ENCODE assay signal across 32 mouse cellular contexts in the genomic region with DNA sequence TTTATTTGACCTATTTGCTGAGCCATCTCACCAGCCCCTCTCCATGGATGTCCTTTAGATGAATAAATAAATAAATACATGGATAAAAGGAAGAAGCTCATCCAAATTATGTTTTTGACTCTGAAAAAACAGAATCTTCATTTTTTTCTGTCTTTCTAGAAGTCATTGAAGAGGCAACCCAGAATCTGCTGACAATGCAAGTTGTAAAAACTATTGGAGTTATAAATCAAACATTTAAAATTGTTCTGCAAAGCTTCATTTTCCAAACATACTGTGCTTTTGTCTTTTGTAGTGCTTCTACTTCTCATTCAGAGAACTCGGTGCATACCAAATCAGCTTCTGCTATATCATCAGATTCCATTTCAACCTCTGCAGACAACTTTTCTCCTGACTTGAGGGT.
"Had no signal": no experiment of that assay in that cellular context is flagged by ENCODE, and none has a peak within 500 bp of the region (broad histone marks: within the 10 kb centered on the region; RNA-seq: fewer than 3 reads in every experiment).

No protein-coding gene starts in this region.

- ATAC-seq: liver, embryonic 12.5 days; liver, postnatal 0 days; lung, postnatal 0 days; midbrain, embryonic 13.5 days; midbrain, embryonic 15.5 days; midbrain, embryonic 16.5 days had no signal

- H3K4me2 ChIP-seq: limb, embryonic 12.5 days; limb, embryonic 13.5 days; limb, embryonic 15.5 days; liver, embryonic 11.5 days; liver, embryonic 12.5 days; liver, embryonic 13.5 days; liver, embryonic 15.5 days; lung, embryonic 14.5 days; lung, embryonic 15.5 days; midbrain, embryonic 11.5 days; midbrain, embryonic 12.5 days; midbrain, embryonic 13.5 days; midbrain, embryonic 15.5 days; neural tube, embryonic 12.5 days had no signal

- H3K4me3 ChIP-seq: limb, embryonic 10.5 days; limb, embryonic 12.5 days; limb, embryonic 13.5 days; limb, embryonic 15.5 days; liver, embryonic 12.5 days; liver, embryonic 13.5 days; liver, embryonic 15.5 days; lung, embryonic 15.5 days; megakaryocyte, embryonic 14.5 days; midbrain, embryonic 10.5 days; midbrain, embryonic 12.5 days; midbrain, embryonic 13.5 days; midbrain, embryonic 15.5 days; myocyte; neural tube, embryonic 12.5 days had no signal

- H3K27ac ChIP-seq: limb, embryonic 10.5 days; limb, embryonic 12.5 days; limb, embryonic 13.5 days; limb, embryonic 15.5 days; liver, embryonic 12.5 days; liver, embryonic 13.5 days; liver, embryonic 14.5 days; liver, embryonic 15.5 days; lung, embryonic 15.5 days; macrophage; midbrain, embryonic 10.5 days; midbrain, embryonic 12.5 days; midbrain, embryonic 13.5 days; midbrain, embryonic 15.5 days; neural tube, embryonic 12.5 days had no signal

- H3K27me3 ChIP-seq: limb, embryonic 12.5 days; limb, embryonic 13.5 days; limb, embryonic 15.5 days; liver, embryonic 12.5 days; liver, embryonic 13.5 days; liver, embryonic 15.5 days; lung, embryonic 15.5 days; megakaryocyte, embryonic 14.5 days; midbrain, embryonic 12.5 days; midbrain, embryonic 13.5 days; midbrain, embryonic 15.5 days; neural tube, embryonic 12.5 days had no signal

- H3K9ac ChIP-seq: limb, embryonic 12.5 days; limb, embryonic 13.5 days; limb, embryonic 15.5 days; liver, embryonic 12.5 days; liver, embryonic 13.5 days; liver, embryonic 14.5 days; liver, embryonic 15.5 days; liver, postnatal 0 days; lung, embryonic 14.5 days; lung, embryonic 15.5 days; midbrain, embryonic 12.5 days; midbrain, embryonic 13.5 days; midbrain, embryonic 15.5 days; neural tube, embryonic 12.5 days had no signal

- H3K9me3 ChIP-seq: limb, embryonic 10.5 days; limb, embryonic 12.5 days; limb, embryonic 13.5 days; limb, embryonic 15.5 days; liver, embryonic 12.5 days; liver, embryonic 13.5 days; liver, embryonic 15.5 days; lung, embryonic 15.5 days; megakaryocyte, embryonic 14.5 days; midbrain, embryonic 13.5 days; midbrain, embryonic 15.5 days; neural tube, embryonic 12.5 days had no signal

- DNase-seq: left cerebral cortex, postnatal 4 days; liver; liver, embryonic 13.5 days; liver, postnatal 0 days; lung, adult 18-20 months; lung, adult 2 months; lung, embryonic 14.5 days; lung, postnatal 10 days; lung, postnatal 14 days; lung, postnatal 36 days; lung, postnatal 4 days; midbrain, embryonic 14.5 days had no signal

- H3K4me1 ChIP-seq: limb, embryonic 10.5 days; limb, embryonic 12.5 days; limb, embryonic 13.5 days; limb, embryonic 15.5 days; liver, embryonic 12.5 days; liver, embryonic 15.5 days; midbrain, embryonic 10.5 days; midbrain, embryonic 12.5 days; midbrain, embryonic 13.5 days; midbrain, embryonic 15.5 days; neural tube, embryonic 12.5 days had no signal
